Mouse (Mus musculus): ENCODE results near the gene D430019H16Rik. TPM values are rescaled to one million over a fixed set of nuclear protein-coding genes. Genes with fewer than 3 reads are reported as not detected.

D430019H16Rik gene
- total RNA-seq, 2 experiments from 2014 or later: 108 to 114 TPM

- no peak for DNase-seq (ENCODE audit: low spot score in 2 of 2)
These were observed 82.5 kb downstream of the D430019H16Rik start for GRCm38 (mm10) chr12:105535968-105536760.

GRCm38 (mm10) chr12:105537162-105537561, 83.5 kb downstream of the D430019H16Rik start:
- no peak for DNase-seq (ENCODE audit: low spot score in 2 of 2)

- no peak for DNase-seq (ENCODE audit: low spot score in 2 of 2)
These were observed 86.0 kb downstream of the D430019H16Rik start for GRCm38 (mm10) chr12:105539649-105540048.

GRCm38 (mm10) chr12:105541590-105542402, 88.1 kb downstream of the D430019H16Rik start:
- no peak for DNase-seq (ENCODE audit: low spot score in 2 of 2)

- no peak for DNase-seq (ENCODE audit: low spot score in 2 of 2)
These were observed 88.9 kb downstream of the D430019H16Rik start for GRCm38 (mm10) chr12:105542513-105542912.

Other genes starting within 250 kb of the D430019H16Rik start
- not detected for gene Tcl1, start 231.1 kb upstream of the D430019H16Rik start, total RNA-seq (2021)
- 10 to 100 TPM; 16.2 to 16.8 TPM for gene Tunar, start 120.0 kb upstream of the D430019H16Rik start, total RNA-seq (2021)
- gene Bdkrb2, start 109.4 kb downstream of the D430019H16Rik start, total RNA-seq (2021): 1 to 10 TPM in 1 of 2 experiments, under 1 TPM in 1; 0.62 to 1.2 TPM
- not detected for gene Bdkrb1, start 149.2 kb downstream of the D430019H16Rik start, total RNA-seq (2021)
- gene Gskip, start 231.0 kb downstream of the D430019H16Rik start, total RNA-seq (2021): 10 to 100 TPM; 29.5 to 30.3 TPM
- 10 to 100 TPM; 45.4 to 46.0 TPM for gene Atg2b, start 231.4 kb downstream of the D430019H16Rik start, total RNA-seq (2021)